Mouse (Mus musculus) small intestine, adult 2 months (tissue): Measurements from ENCODE around the gene Anp32e.

Experiments used
- CTCF ChIP-seq: fragments of 200-500 bp; IDR thresholded peaks from 2 replicates; pipeline ENCODE4 v1.5.1; 2012; ENCODE audit warnings: low read depth, mild to moderate bottlenecking, control low read depth, inconsistent platforms, low read length, moderate library complexity, mixed read lengths; ENCODE audit not compliant: insufficient replicate concordance, insufficient read length; ENCODE audit errors: extremely low read depth
- POLR2A ChIP-seq: fragments of 200-500 bp; IDR thresholded peaks from 2 replicates; pipeline ENCODE4 v1.6.1; 2012; ENCODE audit warnings: low read depth, mild to moderate bottlenecking, control low read depth, inconsistent platforms, low read length, moderate library complexity

DNA sequence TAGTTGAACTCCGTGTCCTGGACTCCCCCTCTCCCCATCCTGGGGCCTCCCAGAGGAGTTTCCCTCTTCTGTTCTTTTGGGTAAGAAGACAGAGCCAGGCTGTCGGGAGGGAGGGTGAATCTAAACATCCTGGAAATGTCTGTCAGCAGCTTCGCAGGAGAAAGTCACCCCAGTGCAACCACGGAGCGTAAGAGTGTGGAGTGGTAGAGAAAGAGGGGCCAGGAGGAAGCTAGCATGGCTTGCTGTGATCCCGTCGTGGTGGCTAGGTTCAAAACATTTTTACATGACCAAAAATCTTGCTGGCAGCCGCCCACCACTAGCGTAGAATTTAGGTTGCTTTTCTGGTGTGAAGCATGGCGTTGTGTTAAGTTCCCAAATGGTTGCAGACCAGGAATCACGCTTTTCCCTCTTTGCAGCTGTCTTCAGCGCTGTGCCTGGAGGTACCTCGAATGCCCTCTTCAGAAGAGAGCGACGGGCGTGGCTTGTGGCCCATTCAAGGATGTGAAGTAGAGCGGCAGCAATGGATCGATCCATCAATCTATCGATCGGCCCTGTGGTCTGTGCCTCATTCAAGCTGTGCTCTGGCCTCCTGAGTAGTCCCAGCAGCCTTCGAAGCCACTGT lies 57.1 kb downstream of the Anp32e start:
- TF ChIP-seq CTCF (peak; percentile 4; the same call in 1 of the 2 replicates), POLR2A (peak; percentile 40)
